Mouse (Mus musculus) spleen, adult 2 months (tissue): ENCODE measurements at regions not wholly inside any gene's neighbourhood (a gene's known extent, or its start where the extent isn't known, plus 50 kb on each side); places are given as distances from the start of the nearest gene placed in this dataset.

ENCODE experiments used
- CTCF ChIP-seq: fragments of 200-500 bp; IDR thresholded peaks from 2 replicates; pipeline ENCODE4 v1.5.1; 2011; ENCODE audit warnings: mild to moderate bottlenecking, inconsistent platforms; ENCODE audit not compliant: insufficient read depth, insufficient read length, insufficient replicate concordance; ENCODE audit errors: extremely low read depth
- POLR2A ChIP-seq: fragments of 200-500 bp; IDR thresholded peaks from 2 replicates; pipeline ENCODE4 v1.6.1; 2011; ENCODE audit warnings: low read depth, low read length, inconsistent platforms

GRCm38 (mm10) chr9:101612971-101613370 is 248.7 kb upstream of the 9630041A04Rik start:
- TF ChIP-seq CTCF (no peak), POLR2A (no peak)
